10 mouse cellular contexts compared by ENCODE assay signal in the genomic region with DNA sequence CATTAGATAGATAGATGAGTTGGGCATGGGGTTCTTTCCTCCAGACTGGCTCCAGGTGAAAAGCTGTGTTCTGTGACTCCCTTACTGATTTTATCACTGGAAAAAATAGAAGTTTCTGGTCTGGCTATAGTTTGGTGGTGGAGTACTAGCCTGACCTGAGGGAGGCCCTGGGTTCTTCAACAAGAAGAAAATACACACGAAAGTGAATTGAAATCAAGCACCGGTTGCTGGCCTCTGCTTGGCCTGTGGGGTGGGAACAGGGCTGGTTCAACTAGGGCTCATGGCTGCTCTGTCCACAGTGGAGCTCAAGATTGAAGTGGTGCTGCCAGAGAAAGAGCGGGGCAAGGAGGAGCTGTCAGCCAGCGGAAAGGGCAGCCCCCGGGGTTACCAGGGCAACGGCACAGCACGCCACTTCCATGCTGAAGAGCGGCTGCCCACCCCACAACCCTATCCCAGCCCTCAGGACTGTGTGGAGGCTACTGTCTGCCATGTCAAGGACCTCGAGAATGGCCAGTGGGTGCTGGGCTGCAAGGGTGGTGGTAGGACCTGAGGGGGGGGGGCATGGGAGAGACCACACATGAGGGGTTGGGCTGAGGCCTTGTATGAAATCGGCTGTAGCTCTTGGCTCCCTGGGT. TPM values are rescaled to one million over a fixed set of nuclear protein-coding genes. Genes with fewer than 3 reads are reported as not detected.
DNase-seq lines count a peak whose midpoint lies in the region; ATAC-seq lines count a peak whose summit lies in the region.
"Had no signal": no experiment of that assay in that cellular context is flagged by ENCODE, and none has a peak within 500 bp of the region (broad histone marks: within the 10 kb centered on the region; RNA-seq: fewer than 3 reads in every experiment).

No protein-coding gene starts in this region.

- no peaks in the 10 kb centered on the region for H3K36me3 ChIP-seq in heart, embryonic 12.5 days
- H3K36me3 ChIP-seq in midbrain, embryonic 14.5 days (ENCODE audit: control insufficient read depth, insufficient read depth, low read length), result no peaks in the 10 kb centered on the region
- H3K36me3 ChIP-seq: limb, embryonic 15.5 days had no signal

- peak; percentile 46; the same call in 1 of the 2 replicates for ATAC-seq in heart, embryonic 12.5 days (ENCODE audit: insufficient number of reproducible peaks, low FRiP score)
- peak; percentile 79 for ATAC-seq in midbrain, embryonic 14.5 days (ENCODE audit: low FRiP score, low TSS enrichment)

- peaks cover 20% of the 10 kb centered on the region for H3K4me1 ChIP-seq in heart, embryonic 12.5 days (replicated peaks)
- H3K4me1 ChIP-seq in midbrain, embryonic 14.5 days (ENCODE audit: control insufficient read depth, insufficient read depth, low read length), result peaks cover 12% of the 10 kb centered on the region

- H3K27ac ChIP-seq in heart, embryonic 12.5 days (ENCODE audit: poor library complexity, severe bottlenecking), result no peak overlapping the region
- 0 out of 2 replicates have a peak overlapping the region, but pooled peaks have one; percentile 26 for H3K27ac ChIP-seq in midbrain, embryonic 14.5 days (replicated peaks; ENCODE audit: low read depth, low read length)
- H3K27ac ChIP-seq: limb, embryonic 15.5 days had no signal

- no peak overlapping the region for H3K9ac ChIP-seq in heart, embryonic 12.5 days
- H3K9ac ChIP-seq in midbrain, embryonic 14.5 days (replicated peaks; ENCODE audit: low read length), result no peak overlapping the region; the same call in 1 of the 2 replicates
- H3K9ac ChIP-seq: limb, embryonic 15.5 days had no signal

- H3K4me3 ChIP-seq in heart, embryonic 12.5 days, result no peak overlapping the region
- no peak overlapping the region for H3K4me3 ChIP-seq in midbrain, embryonic 14.5 days (replicated peaks; ENCODE audit: low read depth, low read length)
- H3K4me3 ChIP-seq: limb, embryonic 15.5 days had no signal

- WGBS in heart, embryonic 12.5 days, result 33% methylated on average over 10 of the region's 10 CpGs
- 13% methylated on average over 10 of the region's 10 CpGs for WGBS in midbrain, embryonic 14.5 days

- peaks cover 10% of the 10 kb centered on the region; the same call in 1 of the 2 replicates for H3K27me3 ChIP-seq in heart, embryonic 12.5 days (replicated peaks)
- no peaks in the 10 kb centered on the region for H3K27me3 ChIP-seq in midbrain, embryonic 14.5 days (ENCODE audit: control insufficient read depth, insufficient read depth, low read length)
- H3K27me3 ChIP-seq: limb, embryonic 15.5 days had no signal

- no peak for DNase-seq in heart, adult 18-20 months
- peak; percentile 74 for DNase-seq in embryo, embryonic 10 days (ENCODE audit: low spot score)
- DNase-seq in forelimb bud, embryonic 11.5 days (ENCODE audit: low read depth, low spot score), result peak; percentile 20
- DNase-seq in midbrain, embryonic 14.5 days, result peak; percentile 65
- no peak for DNase-seq in adrenal gland, postnatal 4 days (ENCODE audit: low spot score in 2 of 2)
- DNase-seq in urinary bladder, postnatal 14 days (ENCODE audit: low spot score), result no peak
- DNase-seq in testis, postnatal 10 days (ENCODE audit: low spot score), result no peak
- DNase-seq: kidney, adult 9 months had no signal

- H3K4me2 ChIP-seq in heart, embryonic 12.5 days, result no peak overlapping the region
- peak overlapping the region; percentile 25; the same call in 1 of the 2 replicates for H3K4me2 ChIP-seq in midbrain, embryonic 14.5 days (ENCODE audit: low read length)
- H3K4me2 ChIP-seq: limb, embryonic 15.5 days had no signal

- H3K9me3 ChIP-seq in heart, embryonic 12.5 days (replicated peaks), result no peaks in the 10 kb centered on the region
- H3K9me3 ChIP-seq in midbrain, embryonic 14.5 days (ENCODE audit: control insufficient read depth, low read length), result no peaks in the 10 kb centered on the region
- H3K9me3 ChIP-seq: limb, embryonic 15.5 days had no signal

RNA-seq across cellular contexts. Expression of a gene that starts 9.1 kb away (rescaled TPM):
- polyA plus RNA-seq in heart, embryonic 12.5 days (2016; fragmentation: Nextera tagmentation; extraction: Ambion mirVana), result 49.2 and 56.6 TPM in 2 replicates
- 10 to 100 TPM; 31.8 to 32.1 TPM for total RNA-seq in heart, adult 18-20 months (2021)
- polyA plus RNA-seq in midbrain, embryonic 14.5 days (2014; fragmentation: Nextera tagmentation; extraction: Ambion mirVana), result 117 and 121 TPM in 2 replicates
- total RNA-seq in adrenal gland, postnatal 4 days (2021), result 10 to 100 TPM; 69.1 to 73.2 TPM

RNA-seq across cellular contexts. Expression of a gene that starts 10.0 kb away (rescaled TPM):
- 0.82 and 1.1 TPM in 2 replicates for polyA plus RNA-seq in heart, embryonic 12.5 days (2016; fragmentation: Nextera tagmentation; extraction: Ambion mirVana)
- under 1 TPM in 1 of 2 experiments, not detected in 1; 0.18 TPM for total RNA-seq in heart, adult 18-20 months (2021)
- 4.4 and 4.7 TPM in 2 replicates for polyA plus RNA-seq in midbrain, embryonic 14.5 days (2014; fragmentation: Nextera tagmentation; extraction: Ambion mirVana)
- 1 to 10 TPM; 7.5 to 8.5 TPM for total RNA-seq in adrenal gland, postnatal 4 days (2021)

RNA-seq across cellular contexts. Expression of a gene that starts 31.6 kb away (rescaled TPM):
- polyA plus RNA-seq in heart, embryonic 12.5 days (2016; fragmentation: Nextera tagmentation; extraction: Ambion mirVana), result 35.9 and 37.0 TPM in 2 replicates
- 10 to 100 TPM; 13.5 to 13.6 TPM for total RNA-seq in heart, adult 18-20 months (2021)
- 59.5 and 62.1 TPM in 2 replicates for polyA plus RNA-seq in midbrain, embryonic 14.5 days (2014; fragmentation: Nextera tagmentation; extraction: Ambion mirVana)
- total RNA-seq in adrenal gland, postnatal 4 days (2021), result 10 to 100 TPM; 35.6 to 39.7 TPM

RNA-seq across cellular contexts. Expression of a gene that starts 47.6 kb away (rescaled TPM):
- polyA plus RNA-seq in heart, embryonic 12.5 days (2016; fragmentation: Nextera tagmentation; extraction: Ambion mirVana), result 44.7 and 57.7 TPM in 2 replicates
- total RNA-seq in heart, adult 18-20 months (2021), result 10 to 100 TPM; 28.9 to 29.4 TPM
- polyA plus RNA-seq in midbrain, embryonic 14.5 days (2014; fragmentation: Nextera tagmentation; extraction: Ambion mirVana), result 76.3 and 85.4 TPM in 2 replicates
- total RNA-seq in adrenal gland, postnatal 4 days (2021), result 10 to 100 TPM; 32.1 to 35.0 TPM

Comparison
In these comparisons a context has a peak if more than half of its experiments do, and no peak if none do; other contexts are left out.
1. DNase-seq: peak in embryo, embryonic 10 days (single experiment), forelimb bud, embryonic 11.5 days (single experiment) and midbrain, embryonic 14.5 days (single experiment); none in heart, adult 18-20 months (0 of 2), adrenal gland, postnatal 4 days (0 of 2), urinary bladder, postnatal 14 days (single experiment) and testis, postnatal 10 days (single experiment).
2. RNA of a gene that starts 10.0 kb away (total RNA-seq): 7.5 to 8.5 TPM in adrenal gland, postnatal 4 days; 0.18 TPM in heart, adult 18-20 months; every median in the first group is over 4 times any median in the second.